Mouse (Mus musculus) gastrocnemius, postnatal 14 days (tissue): ENCODE measurements around the gene Stn1. TPM values are rescaled to one million over a fixed set of nuclear protein-coding genes. Genes with fewer than 3 reads are reported as not detected.

ENCODE experiments used
- DNase-seq: peaks from one replicate; pipeline ENCODE4 v3.0.0; 2021; ENCODE audit warnings: mixed read lengths
- intact Hi-C: fragments of 180-260 bp; cut with DNase I; formaldehyde crosslinking; loops from one replicate; pipeline ENCODE4 v1.15.1; 2025; ENCODE audit warnings: low total_unique reads
- total RNA-seq, 2 experiments: library from RNA; stranded (reverse); gene quantifications; 2 replicates each; pipeline ENCODE4 v1.2.3; 2021

The Stn1 gene
- total RNA-seq, 2 experiments from 2014 or later: 6.8 to 11.2 TPM

DNA sequence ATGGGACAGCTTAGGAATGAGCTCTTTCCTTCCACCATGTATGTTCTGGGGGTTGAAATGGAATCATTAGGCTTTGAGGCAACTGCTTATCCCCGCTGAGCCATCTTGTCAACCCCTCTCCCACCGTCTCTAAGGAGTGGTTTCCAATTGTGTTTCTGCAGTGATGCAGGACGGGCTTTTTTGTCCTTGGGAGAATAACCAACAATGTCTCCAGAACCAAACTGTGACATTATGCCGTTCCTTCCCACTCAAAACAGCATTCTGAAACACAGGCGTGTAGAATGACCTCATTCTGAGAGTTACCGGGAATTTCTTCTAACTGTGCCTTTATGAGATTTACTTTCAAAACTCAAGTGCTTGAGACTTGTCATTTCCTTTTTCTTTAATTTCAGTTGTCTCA is 44.9 kb downstream of the Stn1 start:
- intact Hi-C loops: loop anchor here (10.0 kb wide), 1 partner anchor 228 kb away; no protein-coding TSS in a partner anchor

DNA sequence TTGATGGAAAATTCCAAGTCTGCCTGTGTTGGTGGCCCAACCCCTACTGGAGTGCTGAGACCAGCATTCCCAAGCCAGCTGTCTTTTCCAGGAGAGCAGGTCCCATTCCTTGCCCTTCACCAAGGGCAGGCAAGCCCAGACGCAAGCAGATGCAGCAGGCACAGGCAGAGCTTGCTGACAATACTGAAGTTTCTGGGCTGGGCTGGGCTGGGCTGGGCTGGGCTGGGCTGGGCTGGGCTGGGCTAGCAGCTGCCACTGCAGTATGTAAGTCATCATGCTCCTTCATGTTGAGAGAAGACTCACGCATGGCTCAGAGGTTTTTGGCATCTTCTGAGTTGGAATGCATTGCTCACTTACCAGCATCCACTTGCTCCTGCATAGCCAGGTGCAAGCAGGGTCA is 45.5 kb downstream of the Stn1 start:
- no peak for DNase-seq
- intact Hi-C loops: loop anchor here (10.0 kb wide), 1 partner anchor 227 kb away; no protein-coding TSS in a partner anchor

More for the DNA sequence above, 44.9 kb downstream of the Stn1 start:
- no peak for DNase-seq

DNA sequence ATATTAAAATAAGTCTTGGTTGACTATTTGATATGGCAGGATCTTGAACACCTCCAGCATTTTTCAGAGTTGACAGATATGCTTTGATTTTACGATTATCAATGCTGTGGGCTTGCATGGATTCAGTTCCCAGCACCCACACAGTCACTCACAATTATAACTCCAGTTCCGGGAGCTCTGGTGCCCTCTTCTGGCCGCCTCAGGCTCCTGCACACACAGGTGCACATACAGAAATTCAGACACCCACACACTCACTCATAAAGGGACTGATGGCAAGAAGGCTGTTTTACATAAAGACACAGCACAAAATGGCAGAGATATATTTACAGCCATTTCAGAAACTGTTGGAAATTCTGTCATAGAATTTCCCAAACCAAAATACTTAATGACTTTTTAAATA is 48.1 kb downstream of the Stn1 start:
- DNase-seq: no peak
- intact Hi-C loops: no loop called here

DNA sequence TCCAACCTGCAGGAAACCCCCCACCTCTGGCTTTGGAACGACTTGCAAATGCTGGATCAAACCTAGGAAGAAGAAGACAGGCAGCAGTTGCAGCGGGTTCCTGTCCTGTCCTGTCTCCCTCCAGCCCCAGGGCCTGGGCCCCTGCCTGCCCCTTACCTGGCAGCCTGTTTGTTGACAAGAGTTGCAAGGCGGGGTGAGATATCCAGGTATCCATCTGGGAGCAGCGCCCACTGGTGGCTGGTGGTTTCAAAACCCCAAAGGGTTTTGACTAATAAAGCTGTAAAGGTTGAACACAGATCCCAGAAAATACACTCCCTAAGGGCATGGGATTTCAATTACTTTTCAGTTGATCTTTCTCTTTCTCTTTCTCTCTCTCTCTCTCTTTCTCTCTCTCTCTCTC is 49.1 kb downstream of the Stn1 start:
- DNase-seq: no peak
- intact Hi-C loops: no loop called here

DNA sequence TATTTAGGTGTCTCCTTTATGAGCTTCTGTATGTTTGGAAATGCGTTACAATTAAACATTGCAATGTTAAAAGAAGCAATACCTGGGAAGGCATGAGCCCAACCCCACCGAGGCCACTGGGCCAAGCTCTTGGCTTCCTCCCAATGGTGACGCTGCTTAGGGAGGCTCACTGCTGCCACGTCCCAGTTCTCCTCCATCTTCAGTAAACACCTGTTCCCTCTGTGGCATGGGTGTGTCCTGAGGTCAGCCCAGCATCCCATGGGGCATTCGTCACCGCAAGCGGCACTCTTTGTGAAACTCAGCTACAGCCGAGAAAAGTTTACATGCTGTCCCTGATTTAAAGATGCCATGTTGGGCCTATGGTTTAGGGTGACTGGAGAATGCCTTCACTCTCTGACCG is 49.7 kb downstream of the Stn1 start:
- DNase-seq: no peak
- intact Hi-C loops: no loop called here

DNA sequence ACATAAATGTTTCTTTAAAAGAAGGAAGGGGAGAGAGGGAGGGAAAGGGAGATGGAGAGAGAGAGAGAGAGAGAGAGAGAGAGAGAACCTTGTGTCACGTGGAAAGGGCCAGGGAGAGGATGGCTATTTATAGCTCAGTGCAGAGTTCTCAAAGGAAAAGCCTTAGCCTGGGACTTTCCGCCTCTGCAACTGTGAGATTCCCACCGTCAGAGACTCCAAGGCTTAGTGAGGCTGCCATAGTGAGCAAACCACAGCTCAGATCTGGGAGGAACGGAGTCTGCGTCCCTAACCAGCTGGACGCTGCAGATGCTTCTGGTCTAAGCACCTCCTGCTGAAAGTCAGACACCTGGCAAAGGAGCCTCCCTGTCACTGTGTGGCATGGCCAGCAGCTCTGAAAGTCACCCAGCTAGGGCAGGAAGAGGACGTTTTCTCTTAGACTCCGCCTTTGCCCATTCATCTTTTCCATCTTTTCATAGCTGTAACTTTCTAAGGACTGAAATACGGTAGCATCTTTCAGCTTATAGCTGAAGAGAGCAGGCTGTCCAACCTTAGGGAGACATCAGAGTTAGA is 51.2 kb downstream of the Stn1 start:
- intact Hi-C loops: no loop called here
- peak; percentile 21 for DNase-seq

DNA sequence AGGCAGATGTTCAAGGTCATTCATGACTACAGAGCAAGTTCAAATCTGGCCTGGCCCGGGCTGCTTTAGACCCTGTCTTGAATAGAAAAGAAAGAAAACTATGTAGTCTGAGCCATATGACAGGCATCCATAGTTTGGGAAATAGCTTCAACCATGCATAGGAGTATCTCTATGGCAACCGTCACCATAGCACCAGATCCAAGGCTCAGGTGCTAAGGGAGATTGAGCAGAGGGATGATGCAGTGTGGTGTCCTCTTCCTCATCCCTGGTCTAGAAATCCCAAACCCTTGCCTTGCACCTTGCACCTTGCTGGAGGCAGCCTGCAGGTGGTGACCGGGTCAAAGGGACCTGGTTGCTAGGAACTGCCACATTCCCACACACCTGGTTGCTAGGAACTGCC is 53.2 kb downstream of the Stn1 start:
- no peak for DNase-seq
- intact Hi-C loops: no loop called here

DNA sequence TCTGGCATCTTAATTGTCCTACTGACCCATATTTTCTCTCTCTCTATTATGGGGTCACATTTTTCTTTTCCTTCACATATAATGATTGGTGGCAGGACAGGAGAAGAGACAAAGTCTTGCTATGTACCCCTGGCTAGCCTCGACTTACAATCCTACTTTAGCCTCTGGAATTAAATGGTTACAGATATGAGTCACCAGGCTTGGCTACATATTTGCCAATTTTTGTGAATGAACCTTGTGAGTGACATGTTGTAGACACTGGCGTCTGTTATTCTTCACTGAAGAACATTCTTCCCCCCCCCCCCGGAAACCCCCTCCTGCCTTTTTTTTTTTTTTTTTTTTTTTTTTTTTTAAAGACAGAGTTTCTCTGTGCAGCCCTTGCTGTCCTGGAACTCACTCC is 54.0 kb downstream of the Stn1 start:
- intact Hi-C loops: no loop called here
- DNase-seq: no peak

DNA sequence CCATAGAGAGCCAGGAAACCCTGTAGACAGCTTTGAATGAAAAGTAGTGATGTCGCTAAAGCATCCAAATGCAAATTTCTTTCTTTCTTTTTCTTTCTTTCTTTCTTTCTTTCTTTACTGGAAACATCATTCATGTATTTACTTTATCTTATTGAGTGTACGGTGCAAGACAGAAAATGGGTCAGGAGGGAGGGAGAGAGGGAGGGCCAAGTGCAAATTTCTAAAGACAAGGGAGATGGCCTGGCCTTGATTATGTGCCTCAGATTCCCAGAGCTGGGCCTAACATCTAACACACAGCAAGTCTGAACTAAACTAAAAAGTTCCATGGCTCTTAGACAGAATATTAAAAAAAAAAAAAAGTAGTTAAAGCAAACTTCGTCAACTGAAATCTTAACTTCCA is 63.9 kb downstream of the Stn1 start:
- intact Hi-C loops: loop anchor here (5.0 kb wide), 1 partner anchor 96 kb away; no protein-coding TSS in a partner anchor
- DNase-seq: no peak

DNA sequence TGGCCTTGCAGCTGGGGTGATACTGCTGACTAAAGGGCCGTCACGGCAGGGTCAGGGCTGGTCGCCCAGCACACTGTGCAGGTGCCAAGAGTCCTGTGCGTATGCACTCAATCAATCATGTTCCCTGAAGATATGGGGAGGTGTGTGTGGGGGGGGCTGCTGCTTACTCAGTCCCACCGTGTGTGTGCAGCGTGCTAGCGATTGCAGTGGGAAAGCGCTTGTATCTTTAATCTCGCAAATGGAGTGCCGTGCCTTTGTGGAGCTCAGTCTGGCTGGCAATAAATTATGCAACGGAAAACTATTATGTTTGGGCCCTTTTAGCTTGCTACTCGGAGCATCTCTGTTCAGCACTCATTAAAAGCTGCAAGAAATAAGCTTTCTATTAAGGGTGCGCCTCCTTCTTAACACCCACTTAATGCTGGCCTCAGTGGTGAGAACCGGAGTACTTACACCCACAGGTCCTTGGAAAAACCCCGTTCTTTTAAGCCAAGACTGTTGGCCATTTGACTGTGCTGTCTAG is 64.4 kb downstream of the Stn1 start:
- DNase-seq: peak; percentile 62
- intact Hi-C loops: loop anchor here (5.0 kb wide), 1 partner anchor 96 kb away; no protein-coding TSS in a partner anchor

DNA sequence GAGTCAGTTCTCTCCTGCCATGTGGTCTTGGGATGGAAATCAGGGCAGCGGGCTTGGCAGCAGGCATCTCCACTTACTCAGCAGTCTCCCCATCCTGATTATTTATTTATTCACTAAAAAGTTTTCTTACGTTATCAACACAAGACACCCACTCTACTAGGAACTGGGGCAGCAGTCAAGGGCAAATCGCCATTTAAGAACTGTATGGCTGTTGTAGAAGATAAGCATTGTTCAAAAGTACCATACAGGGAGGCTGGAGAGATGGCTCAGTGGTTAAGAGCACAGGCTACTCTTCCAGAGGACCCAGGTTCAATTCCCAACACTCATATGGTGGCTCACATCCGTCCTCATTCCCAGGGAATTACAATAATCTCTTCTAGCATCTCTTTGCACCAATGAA is 65.5 kb downstream of the Stn1 start:
- DNase-seq: no peak
- intact Hi-C loops: loop anchor here (5.0 kb wide), 1 partner anchor 95 kb away; no protein-coding TSS in a partner anchor

DNA sequence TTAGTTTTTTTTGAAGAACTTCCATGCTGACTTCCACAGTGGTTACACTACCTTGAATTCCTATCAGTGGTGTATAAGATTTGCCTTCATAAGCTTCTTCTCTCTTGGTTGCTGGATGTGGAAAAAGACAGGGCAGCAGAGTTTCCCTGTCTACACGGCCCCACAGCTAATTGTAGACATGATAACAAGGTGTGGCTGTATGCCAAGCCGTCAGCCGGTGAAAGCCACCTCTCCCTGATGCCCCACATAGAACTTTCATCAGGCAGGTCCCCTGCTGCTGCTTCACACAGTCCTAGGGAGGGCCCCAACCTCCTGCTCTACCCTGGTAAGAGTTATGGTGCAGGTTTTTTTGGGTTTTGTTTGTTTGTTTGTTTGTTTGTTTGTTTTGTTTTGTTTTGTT is 68.6 kb downstream of the Stn1 start:
- intact Hi-C loops: no loop called here

DNA sequence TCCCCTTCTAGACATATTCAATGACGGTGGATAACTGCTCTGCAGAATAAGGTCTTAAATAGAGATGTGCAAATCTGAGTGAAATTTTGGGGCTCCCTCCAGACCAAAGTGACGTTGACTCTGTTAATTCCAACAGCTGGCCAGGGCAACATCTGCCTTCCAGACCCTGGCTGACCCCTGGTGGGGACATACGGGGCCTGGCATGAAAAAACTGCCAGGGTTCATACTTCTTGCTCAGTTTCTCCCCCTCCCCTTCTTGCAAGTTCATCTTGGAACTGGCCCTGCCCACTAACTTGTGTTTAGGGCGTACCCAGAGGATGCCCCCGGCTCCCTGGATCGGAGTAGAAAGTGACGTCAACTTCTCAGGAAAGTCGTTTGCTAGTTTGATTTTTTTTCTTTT is 70.5 kb downstream of the Stn1 start:
- intact Hi-C loops: no loop called here
- DNase-seq: no peak

More for the DNA sequence above, 68.6 kb downstream of the Stn1 start:
- no peak for DNase-seq

DNA sequence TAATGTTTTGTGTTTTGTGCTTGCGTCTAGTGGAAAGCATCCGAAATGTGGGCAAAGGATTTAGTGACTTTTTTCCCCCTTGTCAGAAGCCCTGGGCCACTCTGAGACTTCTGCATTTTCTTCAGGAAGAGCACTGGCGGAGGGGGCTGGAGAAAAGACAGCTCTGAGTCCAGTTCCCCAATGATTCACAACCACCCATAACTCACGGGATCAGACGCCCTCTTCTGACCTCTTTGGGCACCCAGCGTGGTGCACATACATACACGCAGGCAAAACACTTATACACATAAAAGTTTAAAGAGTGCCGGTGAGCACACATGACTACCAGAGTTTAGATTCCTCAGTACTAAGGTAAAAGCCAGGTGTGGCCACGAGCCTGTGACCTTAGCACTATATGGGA is 71.8 kb downstream of the Stn1 start:
- no peak for DNase-seq
- intact Hi-C loops: loop anchor here (2.0 kb wide), 1 partner anchor 109 kb away; no protein-coding TSS in a partner anchor

DNA sequence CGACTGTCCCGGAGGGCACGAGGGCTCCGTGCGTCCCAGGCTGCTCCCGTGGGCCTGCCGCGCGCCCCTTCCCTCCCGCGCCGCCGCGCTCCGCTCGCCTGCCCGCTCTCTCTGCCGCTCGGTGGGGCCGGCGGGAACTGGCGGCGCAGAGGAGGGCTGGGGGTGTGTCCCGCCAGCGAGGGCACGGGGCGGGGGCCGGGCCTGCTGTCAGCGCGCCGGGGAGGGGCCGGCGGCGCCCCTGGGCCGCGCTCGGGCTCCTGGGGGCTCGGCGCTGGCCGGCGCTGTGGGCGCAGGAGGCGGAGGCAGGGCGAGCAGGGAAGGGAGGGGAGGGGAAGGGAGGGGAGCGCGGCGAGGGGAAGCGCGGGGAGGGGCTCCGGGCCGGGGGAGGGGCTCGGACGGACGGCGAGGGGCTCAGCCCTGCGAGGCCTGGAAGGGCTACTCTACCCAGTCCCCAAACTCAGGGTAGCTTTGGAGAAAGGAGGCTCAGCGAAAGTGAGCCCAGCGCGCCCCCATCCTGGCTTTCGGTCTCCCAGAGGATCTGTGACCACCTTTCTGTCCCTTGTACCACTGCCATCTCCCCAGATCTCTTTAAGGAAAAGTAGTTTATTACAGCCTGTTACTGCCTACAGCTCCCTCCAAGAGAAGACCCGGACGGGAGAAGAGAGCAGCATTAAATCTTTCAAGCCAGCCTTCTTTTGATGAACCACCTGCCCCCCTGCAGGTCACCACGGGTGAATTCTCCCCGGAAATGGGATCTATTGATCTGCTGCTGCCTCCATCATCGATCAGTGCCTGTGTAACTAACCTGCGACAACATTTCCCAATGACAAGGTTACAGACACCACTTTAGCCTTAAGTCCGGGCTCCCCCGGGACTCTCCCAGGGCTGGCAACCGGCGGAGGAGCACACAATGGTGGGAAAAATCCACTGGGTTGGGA is 72.7 kb downstream of the Stn1 start, which contains the start of gene Sh3pxd2a:
Sh3pxd2a (minus strand) TSS at position 98 of the 938 bp plus-strand sequence.
- intact Hi-C loops: loop anchor here (2.0 kb wide), 1 partner anchor 108 kb away; no protein-coding TSS in a partner anchor

DNA sequence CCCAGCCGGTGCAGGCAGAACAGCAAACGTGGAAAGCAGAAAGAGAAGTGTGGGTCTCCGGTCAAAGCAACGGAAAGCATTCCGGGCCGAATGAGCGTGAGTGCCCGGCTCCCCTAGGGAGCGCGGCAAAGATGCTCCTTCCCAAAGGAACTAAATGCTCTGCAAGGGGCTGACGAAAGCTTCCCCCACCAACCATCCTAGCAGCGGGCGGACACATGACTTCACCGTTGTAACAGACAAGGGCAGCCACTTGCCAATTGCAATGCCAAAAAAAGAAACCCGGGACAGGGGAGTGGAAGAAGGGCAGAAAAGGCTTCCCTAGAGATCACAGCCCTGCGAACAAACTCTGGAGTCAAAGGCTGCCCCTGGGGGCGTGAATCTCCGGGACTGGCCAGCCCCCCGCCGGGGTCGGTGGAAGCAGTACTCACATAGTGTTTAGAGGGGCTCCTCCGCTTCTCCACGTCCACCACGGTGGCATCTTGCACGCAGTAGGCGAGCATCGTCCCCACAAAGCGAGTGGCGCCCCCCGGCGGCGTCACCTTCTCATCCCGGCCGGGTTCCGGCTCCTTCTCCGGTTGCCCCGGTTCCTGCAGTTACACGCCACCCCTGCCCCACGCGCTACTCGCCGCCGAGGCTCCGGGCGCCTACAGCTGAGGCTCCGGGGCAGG is 73.5 kb downstream of the Stn1 start:
- peak; percentile 90 for DNase-seq

More for the DNA sequence above, 72.7 kb downstream of the Stn1 start, which contains the start of gene Sh3pxd2a:
- DNase-seq: peak; percentile 67

DNA sequence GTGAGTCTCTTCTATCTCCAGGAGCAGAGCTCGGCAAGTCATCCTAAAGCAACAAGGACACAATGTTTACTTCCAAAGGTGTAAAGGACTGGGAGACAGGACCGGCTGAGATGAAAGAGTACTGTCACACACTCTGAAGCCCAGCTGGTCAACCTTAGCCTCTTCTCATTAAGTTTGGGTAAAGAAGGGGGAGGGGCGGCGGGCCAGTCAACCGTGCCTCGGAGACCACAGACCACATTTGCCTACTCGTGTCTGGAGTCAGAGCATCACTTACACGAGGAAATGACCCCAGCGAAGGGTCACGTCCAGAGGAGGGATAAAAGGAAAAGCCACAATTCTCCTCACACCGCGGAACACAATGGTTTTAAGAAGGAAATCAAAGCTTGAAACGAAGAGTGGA is 74.1 kb downstream of the Stn1 start:
- intact Hi-C loops: no loop called here
- DNase-seq: no peak

More for the DNA sequence above, 73.5 kb downstream of the Stn1 start:
- intact Hi-C loops: loop anchor here (2.0 kb wide), 1 partner anchor 107 kb away; no protein-coding TSS in a partner anchor

DNA sequence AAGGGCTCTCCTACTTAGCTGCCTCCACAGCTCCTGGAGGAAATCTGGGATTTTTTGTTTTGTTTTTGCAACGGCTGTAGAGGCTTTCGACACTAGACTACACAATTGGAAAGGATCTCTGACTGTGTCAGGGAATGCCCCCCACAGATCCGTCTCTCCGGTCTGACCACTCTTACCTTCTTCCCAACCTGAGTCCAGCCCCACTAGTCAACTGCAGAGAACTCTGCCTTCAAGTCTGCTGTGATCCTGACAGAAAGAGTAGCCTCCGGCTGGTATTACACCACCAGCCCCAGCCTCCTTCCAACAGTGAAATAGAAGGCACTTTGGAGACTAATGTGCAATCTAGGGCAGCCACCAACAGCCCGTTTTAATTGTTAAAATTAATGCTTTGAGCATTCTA is 74.6 kb downstream of the Stn1 start:
- no peak for DNase-seq
- intact Hi-C loops: no loop called here

DNA sequence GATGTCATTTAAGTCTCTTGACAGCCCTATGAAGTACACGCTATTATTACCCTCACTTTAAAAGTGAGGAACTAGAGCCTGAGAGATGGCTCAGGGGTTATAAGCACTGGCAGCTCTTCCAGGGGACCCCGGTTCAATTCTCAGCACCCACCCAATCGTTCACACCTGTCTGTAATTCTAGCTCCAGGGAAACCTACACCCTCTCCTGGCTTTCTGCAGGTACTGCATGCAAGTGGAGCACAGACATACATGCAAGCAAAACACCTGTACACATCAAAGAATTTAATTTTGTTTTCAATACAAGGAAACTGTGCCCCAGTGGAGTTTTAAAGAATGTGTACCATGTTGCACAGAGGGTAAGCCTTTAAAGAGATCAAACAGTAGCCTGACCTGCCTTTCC is 75.5 kb downstream of the Stn1 start:
- intact Hi-C loops: no loop called here
- no peak for DNase-seq

DNA sequence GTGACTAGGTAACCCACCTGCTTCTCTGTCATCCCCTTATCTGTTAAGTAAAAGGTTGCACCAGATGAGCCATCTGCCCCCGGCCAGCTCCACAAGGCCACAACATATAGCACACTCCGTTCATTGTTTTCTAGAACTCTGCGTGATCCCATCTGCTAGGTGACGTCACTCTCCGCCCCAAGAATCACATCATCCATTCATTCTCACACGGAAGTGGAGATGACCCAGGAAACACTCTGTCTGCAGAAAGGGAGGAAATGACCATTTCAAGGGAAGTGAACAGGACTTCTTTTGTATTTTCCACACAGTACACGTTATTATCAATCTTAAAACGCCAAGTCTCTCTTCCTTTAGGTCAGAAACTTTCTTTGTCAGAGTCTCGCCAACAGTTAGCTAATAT is 75.9 kb downstream of the Stn1 start:
- intact Hi-C loops: no loop called here
- DNase-seq: no peak
